Mouse (Mus musculus) forebrain, embryonic 12.5 days (tissue): ENCODE results near the gene Cnot3. TPM values are rescaled to one million over a fixed set of nuclear protein-coding genes. Genes with fewer than 3 reads are reported as not detected.

ENCODE experiments used
- ATAC-seq: fragments of 200-750 bp; cut with Nextera tagmentation; 2 replicates; pipeline ENCODE4 v1.8.0; 2017; ENCODE audit warnings: moderate TSS enrichment; ENCODE audit not compliant: low FRiP score
- H3K27ac ChIP-seq: fragments of 300-500 bp; sonication (generic); 2 replicates; pipeline ENCODE4 v1.5.1; 2016; ENCODE audit warnings: mild to moderate bottlenecking
- H3K27me3 ChIP-seq: fragments of 300-500 bp; sonication (generic); 2 replicates; pipeline ENCODE4 v1.6.1; 2016; ENCODE audit warnings: mild to moderate bottlenecking
- H3K36me3 ChIP-seq: fragments of 300-500 bp; sonication (generic); replicated peaks from 2 replicates; pipeline ENCODE4 v1.6.1; 2016; ENCODE audit warnings: mild to moderate bottlenecking
- H3K4me1 ChIP-seq: fragments of 300-500 bp; sonication (generic); 2 replicates; pipeline ENCODE4 v1.6.1; 2016
- H3K4me2 ChIP-seq: fragments of 300-500 bp; sonication (generic); 2 replicates; pipeline ENCODE4 v1.6.1; 2016; ENCODE audit warnings: mild to moderate bottlenecking, moderate library complexity
- H3K4me3 ChIP-seq: fragments of 300-500 bp; sonication (generic); replicated peaks from 2 replicates; pipeline ENCODE4 v1.5.1; 2016; ENCODE audit warnings: mild to moderate bottlenecking
- H3K9ac ChIP-seq: fragments of 300-500 bp; sonication (generic); 2 replicates; pipeline ENCODE4 v1.6.1; 2016; ENCODE audit warnings: mild to moderate bottlenecking
- H3K9me3 ChIP-seq: fragments of 300-500 bp; sonication (generic); 2 replicates; pipeline ENCODE4 v1.6.1; 2016
- WGBS: fragments of 180-500 bp; shearing (Covaris S2); methylation state at CpG from one replicate; pipeline ENCODE4 v1.1.7; 2016; 5-methylcytosine and 5-hydroxymethylcytosine counted together
- polyA plus RNA-seq: library from polyadenylated mRNA; unstranded; fragments of >200 nt; fragmentation: Nextera tagmentation; extraction: Ambion mirVana; gene quantifications from 2 replicates; pipeline ENCODE4 v1.2.1, GENCODE M21; 2016

Gene Cnot3
- polyA plus RNA-seq, 1 experiment from 2014 or later = 62.6 TPM

GRCm38 (mm10) chr7:3664524-3665214, 19.6 kb downstream of the Cnot3 start:
- WGBS = 35% methylated on average over 15 of the region's 15 CpGs
- no peaks in the 10 kb centered on the region for H3K9me3 ChIP-seq
- peak overlapping the region; percentile 62 for H3K4me3 ChIP-seq
- peaks cover 39% of the 10 kb centered on the region for H3K36me3 ChIP-seq
- H3K27me3 ChIP-seq = no peaks in the 10 kb centered on the region
- H3K27ac ChIP-seq = peak overlapping the region; percentile 78
- H3K9ac ChIP-seq = peak overlapping the region; percentile 72
- peaks cover 20% of the 10 kb centered on the region for H3K4me1 ChIP-seq
- peak overlapping the region; percentile 79 for H3K4me2 ChIP-seq
- peak; percentile 30; the same call in 1 of the 2 replicates for ATAC-seq

- H3K27ac ChIP-seq = peak within 1 kb of the TSS; percentile 78
- 5% methylated on average over 43 of the region's 45 CpGs for WGBS
- peak within 1 kb of the TSS; percentile 62 for H3K4me3 ChIP-seq
- ATAC-seq = peak; percentile 99
- no peaks in the 10 kb centered on the region for H3K9me3 ChIP-seq
- peak within 1 kb of the TSS; percentile 79 for H3K4me2 ChIP-seq
- H3K4me1 ChIP-seq = peaks cover 20% of the 10 kb centered on the region
- H3K9ac ChIP-seq = peak within 1 kb of the TSS; percentile 72
- H3K27me3 ChIP-seq = no peaks in the 10 kb centered on the region
- peaks cover 31% of the 10 kb centered on the region for H3K36me3 ChIP-seq
Observed at GRCm38 (mm10) chr7:3665215-3666114, 20.4 kb downstream of the Cnot3 start, which contains the start of gene Leng1. Gene Leng1 (minus strand): TSS chr7:3665840.

GRCm38 (mm10) chr7:3666921-3667391, 21.9 kb downstream of the Cnot3 start:
- Histone ChIP-seq H3K4me1 (peaks cover 20% of the 10 kb centered on the region), H3K9me3 (no peaks in the 10 kb centered on the region), H3K4me3 (no peak overlapping the region), H3K4me2 (no peak overlapping the region), H3K27me3 (no peaks in the 10 kb centered on the region), H3K36me3 (peaks cover 17% of the 10 kb centered on the region), H3K9ac (no peak overlapping the region), H3K27ac (no peak overlapping the region)
- 18% methylated on average over 14 of the region's 14 CpGs for WGBS
- no peak for ATAC-seq

GRCm38 (mm10) chr7:3674507-3675227, 29.6 kb downstream of the Cnot3 start:
- Histone ChIP-seq H3K27ac (no peak overlapping the region), H3K4me3 (no peak overlapping the region), H3K4me2 (no peak overlapping the region), H3K4me1 (no peaks in the 10 kb centered on the region), H3K36me3 (no peaks in the 10 kb centered on the region; the same call in 1 of the 2 replicates), H3K9ac (no peak overlapping the region), H3K9me3 (no peaks in the 10 kb centered on the region), H3K27me3 (no peaks in the 10 kb centered on the region)
- peak; percentile 90 for ATAC-seq
- 78% methylated on average over 10 of the region's 10 CpGs for WGBS

GRCm38 (mm10) chr7:3675228-3675548, 30.1 kb downstream of the Cnot3 start:
- Histone ChIP-seq H3K4me1 (no peaks in the 10 kb centered on the region), H3K4me2 (no peak overlapping the region), H3K4me3 (no peak overlapping the region), H3K27ac (no peak overlapping the region), H3K36me3 (no peaks in the 10 kb centered on the region; the same call in 1 of the 2 replicates), H3K9ac (no peak overlapping the region), H3K27me3 (no peaks in the 10 kb centered on the region), H3K9me3 (no peaks in the 10 kb centered on the region)
- ATAC-seq = no peak; the same call in 1 of the 2 replicates
- 76% methylated on average over 3 of the region's 3 CpGs for WGBS

- H3K4me2 ChIP-seq = no peak overlapping the region
- H3K4me3 ChIP-seq = no peak overlapping the region
- no peaks in the 10 kb centered on the region; the same call in 1 of the 2 replicates for H3K36me3 ChIP-seq
- H3K9ac ChIP-seq = no peak overlapping the region
- H3K27me3 ChIP-seq = no peaks in the 10 kb centered on the region
- H3K4me1 ChIP-seq = no peaks in the 10 kb centered on the region
- no peak for ATAC-seq
- no peak overlapping the region for H3K27ac ChIP-seq
- no peaks in the 10 kb centered on the region for H3K9me3 ChIP-seq
- 89% methylated on average over 12 of the region's 12 CpGs for WGBS
Observed at GRCm38 (mm10) chr7:3676371-3676770, 31.3 kb downstream of the Cnot3 start.

GRCm38 (mm10) chr7:3677342-3677741, 32.3 kb downstream of the Cnot3 start, which contains the start of gene Tmc4:
Gene Tmc4 (minus strand): TSS chr7:3677553.
- WGBS = 52% methylated on average over 9 of the region's 9 CpGs
- no peak within 1 kb of the TSS for H3K9ac ChIP-seq
- no peak for ATAC-seq

GRCm38 (mm10) chr7:3683908-3684550, 39.0 kb downstream of the Cnot3 start:
- no peaks in the 10 kb centered on the region for H3K27me3 ChIP-seq
- H3K4me1 ChIP-seq = peaks cover 18% of the 10 kb centered on the region
- no peak overlapping the region for H3K4me3 ChIP-seq
- H3K36me3 ChIP-seq = 0 out of 2 replicates have a peak, but pooled peaks cover 17% of the 10 kb centered on the region
- peak; percentile 80 for ATAC-seq
- no peaks in the 10 kb centered on the region for H3K9me3 ChIP-seq
- no peak overlapping the region for H3K9ac ChIP-seq
- 70% methylated on average over 10 of the region's 10 CpGs for WGBS
- no peak overlapping the region for H3K4me2 ChIP-seq
- H3K27ac ChIP-seq = peak overlapping the region; percentile 77

More at GRCm38 (mm10) chr7:3677342-3677741, 32.3 kb downstream of the Cnot3 start, which contains the start of gene Tmc4:
- H3K4me2 ChIP-seq = no peak within 1 kb of the TSS
- no peaks in the 10 kb centered on the region for H3K4me1 ChIP-seq
- H3K4me3 ChIP-seq = no peak within 1 kb of the TSS
- H3K9me3 ChIP-seq = no peaks in the 10 kb centered on the region
- H3K36me3 ChIP-seq = no peaks in the 10 kb centered on the region; the same call in 1 of the 2 replicates
- H3K27me3 ChIP-seq = no peaks in the 10 kb centered on the region
- no peak within 1 kb of the TSS for H3K27ac ChIP-seq

GRCm38 (mm10) chr7:3684698-3685097, 39.6 kb downstream of the Cnot3 start:
- H3K36me3 ChIP-seq = 0 out of 2 replicates have a peak, but pooled peaks cover 17% of the 10 kb centered on the region
- ATAC-seq = peak; percentile 10; the same call in 1 of the 2 replicates
- no peak overlapping the region for H3K4me2 ChIP-seq
- H3K4me1 ChIP-seq = peaks cover 18% of the 10 kb centered on the region
- H3K27me3 ChIP-seq = no peaks in the 10 kb centered on the region
- H3K4me3 ChIP-seq = no peak overlapping the region
- H3K9me3 ChIP-seq = no peaks in the 10 kb centered on the region
- H3K27ac ChIP-seq = peak overlapping the region; percentile 77
- 81% methylated on average over 8 of the region's 8 CpGs for WGBS
- no peak overlapping the region for H3K9ac ChIP-seq

GRCm38 (mm10) chr7:3685400-3686187, 40.5 kb downstream of the Cnot3 start:
- Histone ChIP-seq H3K4me3 (no peak overlapping the region), H3K36me3 (0 out of 2 replicates have a peak, but pooled peaks cover 18% of the 10 kb centered on the region), H3K9me3 (no peaks in the 10 kb centered on the region), H3K27me3 (no peaks in the 10 kb centered on the region), H3K4me1 (peaks cover 18% of the 10 kb centered on the region), H3K9ac (no peak overlapping the region), H3K4me2 (no peak overlapping the region), H3K27ac (no peak overlapping the region)
- ATAC-seq = no peak
- WGBS = 81% methylated on average over 31 of the region's 31 CpGs

- peak overlapping the region; percentile 95; the same call in 1 of the 2 replicates for H3K27ac ChIP-seq
Observed at GRCm38 (mm10) chr7:3691919-3692318, 46.9 kb downstream of the Cnot3 start.

More at GRCm38 (mm10) chr7:3691919-3692318, 46.9 kb downstream of the Cnot3 start:
- WGBS = 41% methylated on average over 3 of the region's 3 CpGs
- Histone ChIP-seq H3K36me3 (peaks cover 14% of the 10 kb centered on the region), H3K4me3 (peak overlapping the region; percentile 59), H3K4me2 (peak overlapping the region; percentile 74), H3K27me3 (no peaks in the 10 kb centered on the region), H3K9ac (peak overlapping the region; percentile 86), H3K9me3 (no peaks in the 10 kb centered on the region), H3K4me1 (peaks cover 26% of the 10 kb centered on the region)
- no peak for ATAC-seq
